Mouse (Mus musculus) neural tube, embryonic 15.5 days (tissue): ENCODE measurements around the gene Syt13. TPM values are rescaled to one million over a fixed set of nuclear protein-coding genes. Genes with fewer than 3 reads are reported as not detected.

Experiments used
- ATAC-seq: fragments of 200-750 bp; cut with Nextera tagmentation; 2 replicates; pipeline ENCODE4 v1.8.0; 2017; ENCODE audit warnings: mild to moderate bottlenecking, moderate TSS enrichment, moderate library complexity; ENCODE audit not compliant: low FRiP score
- H3K27ac ChIP-seq: fragments of 300-500 bp; sonication (generic); replicated peaks from 2 replicates; pipeline ENCODE4 v1.5.1; 2015; ENCODE audit warnings: mild to moderate bottlenecking, inconsistent platforms
- H3K27me3 ChIP-seq: fragments of 300-500 bp; sonication (generic); replicated peaks from 2 replicates; pipeline ENCODE4 v1.6.1; 2015; ENCODE audit warnings: inconsistent platforms
- H3K36me3 ChIP-seq: fragments of 300-500 bp; sonication (generic); 2 replicates; pipeline ENCODE4 v1.6.1; 2015; ENCODE audit warnings: inconsistent platforms
- H3K4me1 ChIP-seq: fragments of 300-500 bp; sonication (generic); 2 replicates; pipeline ENCODE4 v1.6.1; 2015; ENCODE audit warnings: inconsistent platforms
- H3K4me2 ChIP-seq: fragments of 300-500 bp; sonication (generic); 2 replicates; pipeline ENCODE4 v1.6.1; 2015; ENCODE audit warnings: inconsistent platforms, mild to moderate bottlenecking, moderate library complexity
- H3K4me3 ChIP-seq: fragments of 300-500 bp; sonication (generic); replicated peaks from 2 replicates; pipeline ENCODE4 v1.5.1; 2015; ENCODE audit warnings: mild to moderate bottlenecking, inconsistent platforms
- H3K9ac ChIP-seq: fragments of 300-500 bp; sonication (generic); replicated peaks from 2 replicates; pipeline ENCODE4 v1.6.1; 2015; ENCODE audit warnings: mild to moderate bottlenecking, inconsistent platforms
- H3K9me3 ChIP-seq: fragments of 300-500 bp; sonication (generic); replicated peaks from 2 replicates; pipeline ENCODE4 v1.6.1; 2016; ENCODE audit warnings: inconsistent platforms
- WGBS: fragments of 180-500 bp; shearing (Covaris S2); methylation state at CpG from one replicate; pipeline ENCODE4 v1.1.7; 2015; ENCODE audit warnings: mixed read lengths; 5-methylcytosine and 5-hydroxymethylcytosine counted together
- polyA plus RNA-seq: library from polyadenylated mRNA; unstranded; fragments of >200 nt; fragmentation: Nextera tagmentation; extraction: Ambion mirVana; gene quantifications from 2 replicates; pipeline ENCODE4 v1.2.1, GENCODE M21; 2015

Syt13 gene
- polyA plus RNA-seq, 1 experiment from 2014 or later: 46.0 TPM

DNA sequence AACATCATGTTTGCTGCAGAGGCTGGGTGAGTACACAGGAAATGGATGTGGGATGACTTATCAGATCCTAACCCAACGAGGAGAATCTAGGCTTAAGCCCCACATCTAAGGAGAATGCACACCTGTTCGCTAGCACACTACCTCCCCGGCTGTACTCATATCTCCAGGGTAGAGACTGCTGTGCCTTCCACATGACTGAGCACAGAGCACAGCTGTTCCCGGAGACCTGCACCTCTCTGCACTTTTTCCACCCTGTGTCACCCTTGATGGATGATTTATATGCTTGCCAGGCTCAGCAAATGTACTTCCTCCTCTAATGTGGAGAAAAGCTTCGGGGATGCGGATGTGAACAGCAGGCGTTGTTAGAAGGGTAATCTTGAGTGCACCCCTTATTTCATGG lies 16.2 kb downstream of the Syt13 start:
- no peak for ATAC-seq
- Histone ChIP-seq H3K4me2 (no peak overlapping the region), H3K27ac (no peak overlapping the region), H3K4me3 (no peak overlapping the region), H3K27me3 (0 out of 2 replicates have a peak, but pooled peaks cover 4% of the 10 kb centered on the region), H3K9me3 (no peaks in the 10 kb centered on the region), H3K36me3 (no peaks in the 10 kb centered on the region), H3K9ac (no peak overlapping the region), H3K4me1 (peaks cover 20% of the 10 kb centered on the region)
- WGBS: 78% methylated on average over 7 of the region's 7 CpGs

DNA sequence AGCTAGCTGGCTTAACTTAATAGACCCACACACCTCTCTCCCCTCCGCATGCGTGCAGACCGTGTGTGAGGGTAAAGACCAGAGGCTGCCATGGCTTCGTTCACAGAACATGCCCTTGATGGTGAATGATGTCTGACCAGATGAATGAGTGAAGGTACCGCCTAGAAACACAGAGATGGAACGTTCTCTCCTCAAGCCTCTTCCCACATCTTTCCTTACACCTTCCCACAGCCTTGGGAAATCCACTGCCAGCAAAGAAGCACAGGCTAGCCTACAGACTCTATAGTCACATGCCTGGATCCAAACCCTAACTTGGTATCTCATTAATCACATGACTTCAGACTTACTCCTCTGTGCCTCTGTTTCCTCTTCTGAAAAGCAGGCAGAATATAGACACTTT lies 18.5 kb downstream of the Syt13 start:
- Histone ChIP-seq H3K36me3 (no peaks in the 10 kb centered on the region), H3K9me3 (no peaks in the 10 kb centered on the region), H3K4me3 (no peak overlapping the region), H3K9ac (no peak overlapping the region), H3K4me1 (peaks cover 12% of the 10 kb centered on the region), H3K27me3 (0 out of 2 replicates have a peak, but pooled peaks cover 4% of the 10 kb centered on the region), H3K27ac (no peak overlapping the region), H3K4me2 (no peak overlapping the region)
- WGBS: 87% methylated on average over 6 of the region's 6 CpGs
- no peak for ATAC-seq

DNA sequence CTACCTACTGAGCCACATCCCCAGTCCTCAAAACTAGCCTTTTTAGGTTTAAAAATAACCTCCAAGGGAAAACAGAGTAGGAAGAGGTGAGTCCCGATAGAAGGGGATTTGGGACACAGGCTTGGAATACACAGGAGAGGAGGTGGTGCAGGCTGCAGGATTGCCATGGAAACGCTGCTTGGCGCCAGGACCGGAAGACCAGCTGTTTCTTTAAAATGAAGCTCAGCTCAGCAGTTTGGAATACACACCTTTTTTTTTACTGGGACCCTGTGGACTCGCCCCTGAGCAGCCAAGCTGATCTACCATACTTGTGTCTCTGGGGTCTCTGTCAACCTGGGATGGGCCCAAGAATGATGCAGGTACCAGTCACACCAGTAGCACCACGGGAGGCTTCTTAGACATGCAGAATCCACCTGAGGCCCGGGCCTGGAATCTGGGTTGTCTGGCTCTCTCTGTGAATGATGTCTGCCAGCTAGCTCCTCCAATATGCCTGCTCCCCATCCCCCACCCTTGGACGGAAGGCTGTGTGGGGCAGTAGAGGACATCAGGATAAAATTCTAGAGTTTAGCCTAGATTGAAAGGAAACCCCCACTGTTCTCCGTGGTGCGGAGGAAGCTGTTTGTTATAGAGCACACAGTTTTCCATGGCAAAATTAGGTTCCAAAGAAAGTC lies 19.5 kb downstream of the Syt13 start:
- Histone ChIP-seq H3K4me1 (peaks cover 12% of the 10 kb centered on the region), H3K27ac (no peak overlapping the region; the same call in 1 of the 2 replicates), H3K4me2 (0 out of 2 replicates have a peak overlapping the region, but pooled peaks have one; percentile 2), H3K36me3 (no peaks in the 10 kb centered on the region), H3K27me3 (no peaks in the 10 kb centered on the region), H3K9me3 (no peaks in the 10 kb centered on the region), H3K9ac (no peak overlapping the region), H3K4me3 (no peak overlapping the region)
- WGBS: 20% methylated on average over 10 of the region's 10 CpGs
- ATAC-seq: no peak

DNA sequence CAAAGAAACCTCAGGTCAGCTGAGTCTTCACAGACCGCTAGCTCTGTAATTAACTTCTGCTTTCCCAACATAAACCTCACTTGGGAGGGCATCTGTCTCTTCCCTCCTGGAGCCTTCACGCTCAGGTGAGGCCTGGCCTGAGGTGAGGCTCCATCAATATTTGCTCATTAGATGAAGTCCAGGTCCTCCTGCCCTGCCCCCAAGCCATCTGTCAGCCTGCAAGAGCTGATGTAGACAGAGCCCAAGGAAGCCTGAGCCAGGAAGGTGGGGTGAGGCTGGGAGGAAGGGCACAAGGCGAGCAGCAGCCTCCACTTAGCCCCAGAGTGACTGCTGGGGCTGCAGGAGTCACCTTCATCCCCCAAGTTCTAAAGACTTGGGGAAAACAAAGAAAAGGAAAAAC lies 20.6 kb downstream of the Syt13 start:
- Histone ChIP-seq H3K4me3 (no peak overlapping the region), H3K4me2 (no peak overlapping the region), H3K27me3 (no peaks in the 10 kb centered on the region), H3K4me1 (peaks cover 12% of the 10 kb centered on the region), H3K36me3 (no peaks in the 10 kb centered on the region), H3K27ac (no peak overlapping the region), H3K9ac (no peak overlapping the region), H3K9me3 (no peaks in the 10 kb centered on the region)
- ATAC-seq: no peak
- WGBS: 70% methylated on average over 3 of the region's 3 CpGs

DNA sequence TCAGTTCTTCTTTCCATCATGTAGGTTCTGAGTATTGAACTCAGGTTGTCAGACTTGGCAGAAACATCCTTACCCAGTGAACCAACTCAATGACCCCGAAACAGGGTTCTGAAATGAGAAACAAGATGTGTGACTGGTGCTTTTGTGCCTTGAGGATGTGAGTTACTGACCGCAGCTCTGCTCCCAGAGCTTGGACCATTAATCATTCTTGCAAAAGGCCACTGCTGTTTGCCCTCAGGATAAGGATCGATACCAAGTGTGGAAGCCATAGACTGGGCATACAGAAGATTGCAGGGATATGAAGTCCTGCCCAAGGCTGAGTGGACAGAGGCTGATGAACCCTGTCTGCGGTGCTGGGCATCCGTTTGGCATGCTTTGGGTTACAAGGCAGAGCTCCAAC lies 23.2 kb downstream of the Syt13 start:
- 75% methylated on average over 5 of the region's 5 CpGs for whole genome bisulfite sequencing
- Histone ChIP-seq H3K4me2 (no peak overlapping the region), H3K4me3 (no peak overlapping the region), H3K9me3 (no peaks in the 10 kb centered on the region), H3K4me1 (peaks cover 12% of the 10 kb centered on the region), H3K27ac (no peak overlapping the region), H3K9ac (no peak overlapping the region), H3K36me3 (no peaks in the 10 kb centered on the region), H3K27me3 (0 out of 2 replicates have a peak, but pooled peaks cover 2% of the 10 kb centered on the region)
- ATAC-seq: no peak

DNA sequence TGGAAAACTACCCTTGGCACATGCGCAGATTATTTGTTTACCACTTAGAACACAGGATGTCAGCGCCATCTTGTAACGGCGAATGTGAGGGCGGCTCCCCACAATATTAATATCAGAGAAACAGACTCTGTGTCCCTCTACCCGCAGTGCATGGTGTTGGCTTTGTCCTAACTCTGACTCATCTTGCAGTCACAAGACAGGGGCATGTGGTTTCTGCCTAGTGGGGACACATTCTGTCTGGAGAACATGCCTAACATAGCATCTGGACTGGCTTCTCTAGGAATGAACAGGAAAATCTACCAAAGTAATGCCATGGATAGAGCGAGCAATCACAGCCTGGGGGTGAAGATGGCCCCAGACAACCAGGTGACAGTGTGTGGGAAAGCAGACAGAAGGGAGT lies 23.9 kb downstream of the Syt13 start:
- H3K27me3 ChIP-seq: 0 out of 2 replicates have a peak, but pooled peaks cover 8% of the 10 kb centered on the region
- H3K4me3 ChIP-seq: no peak overlapping the region
- no peaks in the 10 kb centered on the region for H3K36me3 ChIP-seq
- no peak overlapping the region for H3K27ac ChIP-seq
- no peak overlapping the region for H3K4me2 ChIP-seq
- WGBS: 98% methylated on average over 7 of the region's 7 CpGs
- ATAC-seq: no peak
- H3K9me3 ChIP-seq: no peaks in the 10 kb centered on the region
- peaks cover 12% of the 10 kb centered on the region for H3K4me1 ChIP-seq
- no peak overlapping the region for H3K9ac ChIP-seq

DNA sequence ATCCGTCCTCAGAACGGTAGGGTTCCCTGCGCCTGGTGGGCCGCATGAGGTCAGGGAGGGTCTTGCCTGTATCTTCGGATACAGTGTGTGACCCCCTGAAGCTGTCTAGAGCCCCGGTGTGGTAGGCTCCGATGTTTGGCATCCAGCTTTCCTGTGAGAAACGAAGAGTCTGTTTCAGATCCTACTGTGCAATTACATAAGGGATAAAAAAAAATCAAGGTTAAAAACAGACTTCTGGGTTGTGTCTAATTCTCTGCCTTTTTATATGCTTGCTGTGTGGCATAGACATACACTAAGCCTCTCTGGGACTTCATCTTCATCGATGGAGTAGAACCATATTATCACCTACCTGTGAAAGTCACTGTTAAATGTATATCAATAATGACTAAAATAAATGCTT lies 26.1 kb downstream of the Syt13 start:
- Histone ChIP-seq H3K4me2 (no peak overlapping the region), H3K4me1 (no peaks in the 10 kb centered on the region), H3K9me3 (no peaks in the 10 kb centered on the region), H3K4me3 (no peak overlapping the region), H3K9ac (no peak overlapping the region), H3K27ac (no peak overlapping the region), H3K36me3 (0 out of 2 replicates have a peak, but pooled peaks cover 3% of the 10 kb centered on the region), H3K27me3 (peaks cover 16% of the 10 kb centered on the region; the same call in 1 of the 2 replicates)
- ATAC-seq: no peak
- 89% methylated on average over 9 of the region's 9 CpGs for WGBS

DNA sequence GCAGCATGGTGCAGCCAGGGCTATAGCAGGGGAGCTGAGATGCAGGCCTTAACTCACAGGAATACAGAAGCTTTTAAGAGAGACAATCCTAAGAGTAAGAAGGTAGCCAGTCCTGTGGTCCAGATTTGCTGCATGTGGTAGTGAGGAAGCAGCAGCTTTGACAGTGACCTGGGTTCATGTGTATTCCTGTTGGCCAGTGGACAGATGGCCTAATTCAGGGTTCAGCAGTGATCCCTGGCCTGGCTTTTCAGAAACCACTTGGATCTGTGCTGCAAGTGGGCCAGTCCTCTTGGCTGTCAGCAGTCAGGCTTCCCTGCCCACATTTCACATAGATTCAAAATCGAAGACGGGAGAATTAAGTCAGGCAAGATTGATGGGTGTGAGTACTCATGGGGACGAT lies 26.6 kb downstream of the Syt13 start:
- Histone ChIP-seq H3K36me3 (0 out of 2 replicates have a peak, but pooled peaks cover 3% of the 10 kb centered on the region), H3K27me3 (peaks cover 20% of the 10 kb centered on the region; the same call in 1 of the 2 replicates), H3K27ac (no peak overlapping the region), H3K9ac (no peak overlapping the region), H3K4me3 (no peak overlapping the region), H3K9me3 (no peaks in the 10 kb centered on the region), H3K4me2 (no peak overlapping the region), H3K4me1 (no peaks in the 10 kb centered on the region)
- WGBS: 53% methylated on average over 3 of the region's 3 CpGs
- ATAC-seq: no peak

DNA sequence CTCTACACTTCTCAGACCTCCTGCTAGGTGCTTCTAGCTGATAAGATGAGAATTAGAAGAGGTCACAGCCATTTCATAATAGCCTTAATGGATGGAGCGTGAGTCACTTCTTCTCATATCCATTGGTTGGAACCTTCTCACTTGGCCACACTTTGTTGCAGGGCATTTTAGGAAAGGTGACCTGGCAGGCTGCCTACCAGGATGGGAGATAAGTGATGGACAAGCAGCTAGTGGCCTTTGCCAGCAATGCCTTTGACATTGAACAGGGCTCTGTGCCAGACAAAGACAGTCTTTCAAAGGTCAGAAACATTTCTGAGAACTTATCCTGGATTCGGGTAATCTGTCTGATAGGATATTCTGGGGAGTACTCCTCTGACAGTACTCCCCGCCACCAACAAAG lies 28.5 kb downstream of the Syt13 start:
- peaks cover 11% of the 10 kb centered on the region for H3K4me1 ChIP-seq
- peaks cover 20% of the 10 kb centered on the region; the same call in 1 of the 2 replicates for H3K27me3 ChIP-seq
- H3K9me3 ChIP-seq: no peaks in the 10 kb centered on the region
- WGBS: 95% methylated on average over 3 of the region's 3 CpGs
- no peak for ATAC-seq
- H3K27ac ChIP-seq: no peak overlapping the region
- 0 out of 2 replicates have a peak, but pooled peaks cover 3% of the 10 kb centered on the region for H3K36me3 ChIP-seq
- no peak overlapping the region for H3K4me3 ChIP-seq
- H3K9ac ChIP-seq: no peak overlapping the region
- H3K4me2 ChIP-seq: no peak overlapping the region

DNA sequence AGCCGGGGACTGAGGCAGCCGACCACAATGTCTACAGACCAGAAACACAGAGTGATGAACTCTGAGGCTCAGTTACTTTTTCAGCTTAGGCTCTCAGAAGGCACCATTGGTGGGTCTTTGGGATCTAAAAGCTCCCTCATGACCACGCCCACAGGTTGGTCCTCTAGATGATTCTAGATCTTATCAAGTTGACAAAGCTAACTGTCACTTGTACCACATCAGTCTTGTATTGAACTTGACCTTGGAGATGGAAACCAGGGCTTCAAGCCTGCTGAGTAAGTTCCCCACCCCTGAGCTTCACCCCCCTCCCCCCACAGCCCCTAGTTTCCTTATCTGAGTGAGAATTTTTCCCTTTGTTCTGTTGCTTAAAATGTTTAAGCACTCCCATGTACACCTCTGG lies 29.5 kb downstream of the Syt13 start:
- no peak overlapping the region for H3K27ac ChIP-seq
- H3K4me1 ChIP-seq: peaks cover 19% of the 10 kb centered on the region
- peaks cover 20% of the 10 kb centered on the region; the same call in 1 of the 2 replicates for H3K27me3 ChIP-seq
- WGBS: 90% methylated on average over 3 of the region's 3 CpGs
- ATAC-seq: no peak
- H3K9me3 ChIP-seq: no peaks in the 10 kb centered on the region
- H3K4me3 ChIP-seq: no peak overlapping the region
- H3K4me2 ChIP-seq: no peak overlapping the region
- 0 out of 2 replicates have a peak, but pooled peaks cover 3% of the 10 kb centered on the region for H3K36me3 ChIP-seq
- no peak overlapping the region for H3K9ac ChIP-seq

DNA sequence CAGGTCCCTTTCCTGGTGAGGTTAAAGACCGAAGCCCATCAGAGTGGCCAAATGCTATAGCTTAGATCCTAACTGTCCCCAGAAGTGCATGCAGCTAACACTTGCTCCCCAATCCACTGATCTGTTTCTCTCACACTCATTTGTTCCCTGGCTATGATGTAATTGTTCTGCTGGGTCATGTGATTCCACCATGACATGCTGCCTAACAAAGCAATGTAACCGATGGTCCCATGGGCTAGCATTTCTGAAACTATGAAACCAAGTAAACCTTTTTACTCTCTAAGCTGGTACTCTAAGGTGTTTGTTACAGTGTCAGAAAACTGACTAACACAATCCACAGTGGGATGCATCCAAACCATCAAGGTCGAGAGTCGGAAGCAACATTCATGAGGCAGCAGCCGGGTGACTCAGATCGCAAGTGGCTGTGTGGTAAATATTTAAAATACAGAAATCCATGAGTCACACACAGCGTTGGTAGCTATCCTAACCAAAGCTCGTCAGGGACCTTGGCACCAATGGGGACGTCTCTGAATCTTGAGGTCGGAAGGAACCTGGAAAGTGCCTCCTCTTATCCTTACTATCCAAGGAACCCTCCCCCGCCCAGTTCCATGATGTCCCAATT lies 30.3 kb downstream of the Syt13 start:
- no peaks in the 10 kb centered on the region for H3K9me3 ChIP-seq
- no peak overlapping the region for H3K4me3 ChIP-seq
- ATAC-seq: no peak
- H3K27ac ChIP-seq: no peak overlapping the region
- WGBS: 93% methylated on average over 11 of the region's 11 CpGs
- peaks cover 19% of the 10 kb centered on the region for H3K4me1 ChIP-seq
- H3K36me3 ChIP-seq: 0 out of 2 replicates have a peak, but pooled peaks cover 3% of the 10 kb centered on the region
- H3K27me3 ChIP-seq: peaks cover 20% of the 10 kb centered on the region; the same call in 1 of the 2 replicates
- H3K4me2 ChIP-seq: no peak overlapping the region
- H3K9ac ChIP-seq: no peak overlapping the region
